Mouse (Mus musculus): ENCODE data around the gene Adgrd1.
A peak's percentile ranks its signal among the peaks of the same experiment; 100 is the strongest.

Gene Adgrd1

GRCm38 (mm10) chr5:129096511-129096910, at the start of gene Adgrd1:
Adgrd1 (plus strand) TSS chr5:129096750.
- no peak for DNase-seq

- peak; percentile 69 for DNase-seq
Observed at GRCm38 (mm10) chr5:129049372-129049771, 47.2 kb upstream of the Adgrd1 start.

GRCm38 (mm10) chr5:129051910-129052309, 44.6 kb upstream of the Adgrd1 start:
- no peak for DNase-seq

- DNase-seq, result no peak
Observed at GRCm38 (mm10) chr5:129052636-129053355, 43.8 kb upstream of the Adgrd1 start.

- no peak for DNase-seq
Observed at GRCm38 (mm10) chr5:129054675-129055284, 41.8 kb upstream of the Adgrd1 start.

- DNase-seq, result no peak
Observed at GRCm38 (mm10) chr5:129059116-129059515, 37.4 kb upstream of the Adgrd1 start.

DNA sequence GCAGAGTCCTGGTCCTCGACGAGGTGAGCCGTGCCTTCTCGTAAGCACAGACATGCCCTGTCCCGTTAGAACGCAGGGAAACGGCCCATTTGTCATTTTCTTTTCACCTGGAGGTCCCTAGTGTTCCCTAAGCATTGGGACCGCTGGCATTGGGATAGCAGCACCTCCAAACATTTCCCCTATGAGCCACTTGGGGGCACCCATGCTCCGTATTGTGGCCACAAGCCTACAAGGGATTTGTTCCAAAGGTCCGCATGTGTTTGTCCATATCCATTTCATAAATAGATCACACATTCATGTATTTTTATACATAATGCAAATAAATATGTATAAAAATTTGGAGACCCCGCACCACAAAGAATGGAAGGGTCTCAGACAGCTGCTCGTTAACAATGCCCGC, 35.0 kb upstream of the Adgrd1 start:
- peak; percentile 75 for DNase-seq

DNA sequence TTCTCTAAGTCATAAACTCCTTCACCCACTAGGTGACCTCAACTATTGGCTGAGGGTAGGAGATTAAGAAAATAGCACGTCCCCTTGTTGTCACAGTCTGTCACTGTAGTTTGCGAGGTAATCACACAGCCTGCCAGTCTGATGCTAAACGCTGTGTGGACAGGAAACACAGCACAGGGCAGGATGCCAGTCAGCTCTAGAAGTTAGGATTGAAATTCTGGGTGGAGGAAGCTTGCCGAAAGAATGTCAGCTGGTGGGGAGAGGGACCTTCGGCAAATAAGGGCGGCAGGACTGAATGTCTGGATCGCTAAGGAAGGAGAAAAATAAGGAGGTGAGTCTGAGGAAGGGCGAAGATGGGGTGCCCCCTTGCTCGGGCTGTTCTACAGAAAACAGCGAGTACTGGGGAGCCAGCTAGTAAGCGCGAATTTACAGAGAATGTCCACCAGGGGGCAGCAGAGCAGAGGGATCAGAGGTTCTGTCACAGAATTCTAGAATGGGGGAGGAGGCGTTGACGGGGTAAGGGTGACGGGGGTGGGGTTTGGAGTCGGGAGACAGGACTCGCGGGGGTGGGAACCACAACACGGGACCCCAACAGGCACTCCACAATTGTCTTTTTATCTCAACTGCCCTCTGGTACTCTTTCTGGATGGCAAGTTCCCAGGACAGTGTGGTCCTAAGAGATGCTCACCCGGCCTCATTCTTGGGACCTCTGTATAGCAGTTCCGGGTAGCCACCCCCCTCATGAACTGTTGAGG, 33.3 kb upstream of the Adgrd1 start:
- peak; percentile 96 for DNase-seq

DNA sequence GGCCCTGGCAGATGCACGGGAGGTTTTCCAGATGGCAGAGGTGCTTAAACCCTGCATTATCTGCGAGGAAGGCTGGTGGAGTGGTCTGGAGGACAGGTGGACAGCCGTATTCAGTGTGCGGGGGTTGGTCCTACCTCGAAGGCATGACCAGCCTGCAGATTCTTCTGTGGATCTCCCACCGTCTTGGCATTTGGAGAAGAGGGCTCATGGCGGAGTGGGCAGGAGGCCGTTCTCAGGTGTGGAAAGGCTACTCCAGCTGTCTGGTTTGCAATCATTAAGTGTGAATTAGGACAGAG, 32.8 kb upstream of the Adgrd1 start:
- no peak for DNase-seq

- no peak for DNase-seq
Observed at GRCm38 (mm10) chr5:129064186-129064585, 32.4 kb upstream of the Adgrd1 start.

DNA sequence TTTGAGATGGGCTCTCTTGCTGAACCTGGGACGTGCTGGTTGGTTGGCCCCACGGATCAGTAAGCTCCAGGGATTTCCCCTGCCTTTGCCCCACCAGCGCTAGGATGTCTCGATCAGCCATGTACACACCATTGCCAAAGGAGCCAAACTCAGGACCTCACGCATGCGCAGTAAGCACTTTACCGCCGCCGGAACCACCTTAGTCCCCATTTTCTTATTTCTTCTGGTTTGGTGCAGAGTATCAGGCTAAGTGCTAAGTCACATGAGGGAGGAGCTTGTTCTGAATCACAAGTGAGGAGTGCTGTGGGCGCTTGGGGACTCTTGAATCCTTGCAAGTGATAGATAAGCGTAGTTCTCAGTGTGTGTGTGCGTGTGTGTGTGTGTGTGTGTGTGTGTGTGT, 31.2 kb upstream of the Adgrd1 start:
- no peak for DNase-seq

DNA sequence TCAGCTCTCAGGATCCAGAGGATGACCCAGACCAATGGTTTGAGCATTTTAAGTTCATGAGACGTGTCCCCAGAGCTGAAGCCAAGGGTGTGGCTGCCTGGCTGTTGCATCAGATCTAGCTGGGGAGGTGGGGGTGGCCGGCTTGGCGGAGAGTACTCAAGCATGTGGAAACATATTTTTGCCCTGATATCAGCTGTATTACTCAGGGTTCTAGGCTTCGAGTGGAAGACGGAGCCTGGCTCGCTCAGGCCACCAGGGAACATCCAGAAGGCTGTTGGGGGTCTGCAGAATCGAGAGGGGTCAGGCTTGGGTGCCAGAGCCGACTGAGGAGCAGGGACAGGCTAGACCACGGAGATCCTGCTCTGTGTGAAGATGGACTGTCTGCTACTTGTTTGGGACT, 30.6 kb upstream of the Adgrd1 start:
- DNase-seq, result no peak

GRCm38 (mm10) chr5:129066541-129067230, 29.9 kb upstream of the Adgrd1 start:
- DNase-seq, result no peak

DNA sequence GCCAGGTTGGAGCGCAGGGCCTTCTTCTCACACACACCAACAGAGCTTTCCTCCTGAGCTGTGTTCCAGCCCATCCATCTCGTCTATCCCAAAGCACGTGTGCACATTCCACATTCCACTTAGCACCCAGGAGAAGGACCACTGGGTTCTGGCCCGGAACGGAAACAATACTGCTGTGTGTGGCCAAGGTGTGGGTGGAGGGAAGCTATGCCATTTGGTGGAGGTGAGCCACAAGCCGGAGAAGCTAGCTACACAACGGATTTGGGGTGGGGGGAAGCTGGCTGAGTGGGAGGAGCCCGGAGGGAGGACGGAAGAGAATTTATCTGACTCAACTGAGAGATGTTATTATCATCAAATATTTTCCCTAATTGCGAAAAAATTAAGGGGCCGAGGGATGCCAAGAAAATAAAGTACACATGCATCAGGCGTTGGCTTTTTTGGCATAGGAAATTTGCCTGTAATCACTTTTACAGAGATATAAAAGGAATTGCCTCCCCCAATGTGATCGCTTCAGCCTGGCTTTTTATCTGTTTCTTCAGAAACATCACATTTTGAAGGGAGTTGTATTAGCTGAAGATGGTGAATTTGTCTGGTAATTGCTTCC, 29.2 kb upstream of the Adgrd1 start:
- DNase-seq, result no peak

DNA sequence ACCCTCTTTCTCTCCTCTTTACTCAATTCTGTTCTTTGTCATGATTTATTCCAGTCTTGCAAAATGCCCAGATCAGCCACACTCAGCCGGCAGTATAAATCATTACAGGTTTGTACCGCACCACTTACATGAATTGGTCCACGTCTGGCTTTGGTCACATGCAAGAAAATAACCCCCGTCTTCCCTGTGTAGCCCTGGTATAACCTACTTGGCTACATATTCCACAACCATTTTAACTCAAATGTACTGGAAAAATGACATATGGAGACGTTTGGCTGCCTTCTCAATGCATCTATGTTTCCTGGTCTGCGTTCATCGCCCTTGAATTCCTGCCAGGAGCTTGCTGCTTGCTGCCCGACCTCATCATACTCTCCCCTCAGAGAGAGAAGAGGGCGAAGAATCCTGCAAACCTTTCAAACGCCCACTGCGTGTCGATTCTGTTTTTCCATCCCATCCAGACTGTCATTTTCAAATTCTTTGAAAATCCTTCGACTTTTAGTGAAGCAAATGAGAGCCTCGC, 24.7 kb upstream of the Adgrd1 start:
- DNase-seq, result no peak

DNA sequence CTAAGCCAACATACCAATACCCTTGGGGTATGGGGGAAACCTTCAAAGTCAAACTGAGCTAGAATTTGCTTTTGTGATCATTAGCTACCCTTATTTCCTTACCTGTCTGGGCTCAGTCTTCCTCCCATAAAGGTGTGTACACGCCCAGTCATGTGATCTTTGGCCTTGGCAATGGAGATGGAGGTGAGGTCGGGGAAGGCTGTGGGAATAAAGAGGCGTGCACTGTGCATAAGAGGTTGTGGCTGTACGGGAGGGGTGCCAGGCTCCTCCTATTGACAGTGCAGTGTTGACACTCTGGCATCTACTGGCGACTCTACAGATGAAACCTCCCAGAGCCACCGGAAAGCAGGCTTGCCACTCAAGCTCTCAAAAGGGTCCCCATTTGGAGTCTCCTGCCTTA, 23.1 kb upstream of the Adgrd1 start:
- no peak for DNase-seq

- no peak for DNase-seq
Observed at GRCm38 (mm10) chr5:129076098-129076497, 20.5 kb upstream of the Adgrd1 start.

DNA sequence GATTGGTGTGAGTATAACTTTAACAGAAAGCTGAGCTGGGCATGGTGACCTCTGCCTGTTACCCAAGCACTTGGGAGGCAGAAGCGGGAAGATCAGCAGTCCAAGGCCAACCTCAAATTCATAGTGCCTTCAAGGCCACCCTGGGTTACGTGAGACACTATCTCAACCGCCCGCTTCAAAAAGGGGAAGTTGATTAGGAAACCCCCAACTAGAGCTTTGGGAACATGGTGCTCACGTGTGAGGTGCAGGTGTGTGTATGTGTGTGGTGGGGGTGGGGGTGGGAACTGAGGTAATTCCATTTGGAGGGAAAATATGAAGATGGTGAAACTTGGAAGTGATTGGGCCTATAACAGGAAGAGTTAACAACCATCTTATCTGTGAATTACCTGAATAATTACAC, 19.3 kb upstream of the Adgrd1 start:
- DNase-seq, result no peak

GRCm38 (mm10) chr5:129081521-129081920, 15.0 kb upstream of the Adgrd1 start:
- no peak for DNase-seq

GRCm38 (mm10) chr5:129085153-129085552, 11.4 kb upstream of the Adgrd1 start:
- DNase-seq, result no peak

DNA sequence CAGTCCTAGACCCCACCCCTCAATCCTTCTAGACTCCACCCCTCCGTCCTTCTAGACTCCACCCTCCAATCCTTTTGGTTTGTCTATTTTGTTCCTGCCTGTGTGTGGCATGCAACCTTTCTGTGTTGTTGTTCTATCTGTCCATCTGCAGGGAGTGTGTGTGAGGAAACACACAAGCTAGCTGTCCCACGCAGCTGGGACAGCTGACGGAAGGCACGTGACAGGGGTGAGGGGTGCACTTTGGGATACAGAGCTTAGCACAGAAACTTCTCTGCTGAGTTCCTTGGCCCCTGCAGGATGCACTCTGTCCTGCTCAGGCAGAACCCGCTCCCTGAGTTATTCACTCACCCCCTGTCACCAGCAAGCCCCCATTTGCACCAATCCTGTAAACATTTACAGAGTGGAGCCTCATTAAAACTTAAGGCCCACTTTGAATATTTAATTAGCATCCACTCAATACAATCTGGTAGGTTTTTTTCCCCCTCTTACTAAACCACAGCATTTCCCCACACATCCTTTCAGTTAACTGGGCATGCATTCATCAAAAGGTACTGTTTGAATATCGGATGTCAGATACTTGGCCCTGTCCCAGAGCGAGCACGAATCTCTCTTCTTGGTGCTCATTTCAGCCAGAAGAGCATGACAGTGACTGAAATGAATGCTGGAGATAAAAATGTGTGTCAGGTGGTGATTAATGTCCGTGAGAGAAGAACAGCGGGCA, 4.0 kb upstream of the Adgrd1 start:
- DNase-seq, result no peak

DNA sequence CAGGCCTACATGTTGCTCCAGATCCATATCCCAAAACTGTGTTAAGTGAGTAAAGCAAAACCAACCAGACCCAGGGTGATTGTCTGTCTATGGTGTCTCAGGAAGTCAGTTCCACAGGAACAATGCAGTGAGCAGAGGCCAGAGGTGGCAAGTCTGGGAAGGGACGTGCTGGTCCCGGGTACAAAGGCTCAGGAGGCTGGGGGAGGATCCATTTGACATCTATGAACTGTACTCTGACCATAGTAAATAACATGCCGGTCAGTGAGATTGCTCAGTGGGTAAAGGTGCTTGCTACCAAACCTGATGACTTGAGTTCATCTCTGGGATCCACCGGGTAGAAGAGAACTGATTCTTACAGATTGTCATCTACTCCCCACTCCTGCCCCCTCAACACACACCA, 3.4 kb upstream of the Adgrd1 start:
- no peak for DNase-seq

Data from right cerebral cortex, postnatal 4 days (tissue).